Mouse (Mus musculus) heart, embryonic 12.5 days (tissue): Measurements from ENCODE around the gene Pla2g4a. TPM values are rescaled to one million over a fixed set of nuclear protein-coding genes. Genes with fewer than 3 reads are reported as not detected.

ENCODE experiments used
- ATAC-seq: fragments of 200-750 bp; cut with Nextera tagmentation; 2 replicates; pipeline ENCODE4 v1.8.0; 2017; ENCODE audit warnings: moderate TSS enrichment, moderate library complexity; ENCODE audit not compliant: insufficient number of reproducible peaks, low FRiP score
- H3K27ac ChIP-seq: fragments of 300-500 bp; sonication (generic); 2 replicates; pipeline ENCODE4 v1.5.1; 2016; ENCODE audit warnings: mild to moderate bottlenecking, moderate library complexity; ENCODE audit not compliant: poor library complexity, severe bottlenecking
- H3K27me3 ChIP-seq: fragments of 300-500 bp; sonication (generic); replicated peaks from 2 replicates; pipeline ENCODE4 v1.6.1; 2016; ENCODE audit warnings: mild to moderate bottlenecking, moderate library complexity
- H3K36me3 ChIP-seq: fragments of 300-500 bp; sonication (generic); 2 replicates; pipeline ENCODE4 v1.6.1; 2016; ENCODE audit warnings: mild to moderate bottlenecking, moderate library complexity
- H3K4me1 ChIP-seq: fragments of 300-500 bp; sonication (generic); replicated peaks from 2 replicates; pipeline ENCODE4 v1.6.1; 2016; ENCODE audit warnings: mild to moderate bottlenecking
- H3K4me2 ChIP-seq: fragments of 300-500 bp; sonication (generic); 2 replicates; pipeline ENCODE4 v1.6.1; 2016; ENCODE audit warnings: mild to moderate bottlenecking, moderate library complexity
- H3K4me3 ChIP-seq: fragments of 300-500 bp; sonication (generic); 2 replicates; pipeline ENCODE4 v1.5.1; 2016; ENCODE audit warnings: mild to moderate bottlenecking
- H3K9ac ChIP-seq: fragments of 300-500 bp; sonication (generic); 2 replicates; pipeline ENCODE4 v1.6.1; 2016; ENCODE audit warnings: mild to moderate bottlenecking, moderate library complexity
- H3K9me3 ChIP-seq: fragments of 300-500 bp; sonication (generic); replicated peaks from 2 replicates; pipeline ENCODE4 v1.6.1; 2016; ENCODE audit warnings: mild to moderate bottlenecking, moderate library complexity
- WGBS: fragments of 180-500 bp; shearing (Covaris S2); methylation state at CpG from one replicate; pipeline ENCODE4 v1.1.7; 2016; 5-methylcytosine and 5-hydroxymethylcytosine counted together
- polyA plus RNA-seq: library from polyadenylated mRNA; unstranded; fragments of >200 nt; fragmentation: Nextera tagmentation; extraction: Ambion mirVana; gene quantifications from 2 replicates; pipeline ENCODE4 v1.2.1, GENCODE M21; 2016

The Pla2g4a gene
- polyA plus RNA-seq, 1 experiment from 2014 or later, result 7.2 TPM

- Histone ChIP-seq H3K36me3 (no peaks in the 10 kb centered on the region), H3K4me3 (no peak overlapping the region), H3K9me3 (no peaks in the 10 kb centered on the region), H3K9ac (no peak overlapping the region), H3K4me1 (0 out of 2 replicates have a peak, but pooled peaks cover 6% of the 10 kb centered on the region), H3K4me2 (no peak overlapping the region), H3K27ac (no peak overlapping the region), H3K27me3 (no peaks in the 10 kb centered on the region)
- no peak for ATAC-seq
- WGBS, result 71% methylated on average over 6 of the region's 6 CpGs
These were observed 78.6 kb downstream of the Pla2g4a start for GRCm38 (mm10) chr1:149882419-149883025.

GRCm38 (mm10) chr1:149878175-149878574, 82.9 kb downstream of the Pla2g4a start:
- no peak overlapping the region for H3K27ac ChIP-seq
- no peaks in the 10 kb centered on the region for H3K36me3 ChIP-seq
- H3K27me3 ChIP-seq, result no peaks in the 10 kb centered on the region
- ATAC-seq, result no peak
- no peaks in the 10 kb centered on the region for H3K9me3 ChIP-seq
- H3K4me3 ChIP-seq, result no peak overlapping the region
- 0 out of 2 replicates have a peak, but pooled peaks cover 4% of the 10 kb centered on the region for H3K4me1 ChIP-seq
- H3K9ac ChIP-seq, result no peak overlapping the region
- WGBS, result 87% methylated on average over 3 of the region's 3 CpGs
- H3K4me2 ChIP-seq, result no peak overlapping the region

- no peaks in the 10 kb centered on the region for H3K4me1 ChIP-seq
- H3K4me2 ChIP-seq, result no peak overlapping the region
- H3K36me3 ChIP-seq, result no peaks in the 10 kb centered on the region
- 70% methylated on average over 3 of the region's 3 CpGs for WGBS
- no peak overlapping the region for H3K9ac ChIP-seq
- no peak overlapping the region for H3K4me3 ChIP-seq
- no peak overlapping the region for H3K27ac ChIP-seq
- H3K9me3 ChIP-seq, result no peaks in the 10 kb centered on the region
- no peaks in the 10 kb centered on the region for H3K27me3 ChIP-seq
- no peak for ATAC-seq
These were observed 84.6 kb downstream of the Pla2g4a start for GRCm38 (mm10) chr1:149876502-149876901.

- no peaks in the 10 kb centered on the region for H3K27me3 ChIP-seq
- ATAC-seq, result no peak
- no peak overlapping the region for H3K4me3 ChIP-seq
- no peak overlapping the region for H3K4me2 ChIP-seq
- no peak overlapping the region for H3K27ac ChIP-seq
- 63% methylated on average over 1 of the region's 1 CpGs for WGBS
- no peaks in the 10 kb centered on the region for H3K9me3 ChIP-seq
- H3K36me3 ChIP-seq, result no peaks in the 10 kb centered on the region
- H3K9ac ChIP-seq, result no peak overlapping the region
- H3K4me1 ChIP-seq, result no peaks in the 10 kb centered on the region
These were observed 89.5 kb downstream of the Pla2g4a start for GRCm38 (mm10) chr1:149871625-149872024.

GRCm38 (mm10) chr1:149867323-149867722, 93.8 kb downstream of the Pla2g4a start:
- ATAC-seq, result no peak
- H3K4me3 ChIP-seq, result no peak overlapping the region
- H3K36me3 ChIP-seq, result no peaks in the 10 kb centered on the region
- no peak overlapping the region for H3K9ac ChIP-seq
- no peaks in the 10 kb centered on the region for H3K9me3 ChIP-seq
- H3K4me1 ChIP-seq, result 0 out of 2 replicates have a peak, but pooled peaks cover 7% of the 10 kb centered on the region
- no peaks in the 10 kb centered on the region for H3K27me3 ChIP-seq
- H3K4me2 ChIP-seq, result no peak overlapping the region
- H3K27ac ChIP-seq, result no peak overlapping the region

- Histone ChIP-seq H3K27ac (no peak overlapping the region), H3K9me3 (no peaks in the 10 kb centered on the region)
These were observed 94.9 kb downstream of the Pla2g4a start for GRCm38 (mm10) chr1:149866202-149866601.

GRCm38 (mm10) chr1:149862801-149863200, 98.3 kb downstream of the Pla2g4a start:
- 0 out of 2 replicates have a peak overlapping the region, but pooled peaks have one; percentile 16 for H3K27ac ChIP-seq
- H3K9me3 ChIP-seq, result no peaks in the 10 kb centered on the region
- no peaks in the 10 kb centered on the region for H3K36me3 ChIP-seq
- H3K4me3 ChIP-seq, result no peak overlapping the region
- 38% methylated on average over 6 of the region's 6 CpGs for WGBS
- H3K4me2 ChIP-seq, result no peak overlapping the region
- peak; percentile 55; the same call in 1 of the 2 replicates for ATAC-seq
- H3K9ac ChIP-seq, result no peak overlapping the region
- 0 out of 2 replicates have a peak, but pooled peaks cover 7% of the 10 kb centered on the region for H3K4me1 ChIP-seq
- no peaks in the 10 kb centered on the region for H3K27me3 ChIP-seq

More at GRCm38 (mm10) chr1:149866202-149866601, 94.9 kb downstream of the Pla2g4a start:
- ATAC-seq, result no peak
- no peaks in the 10 kb centered on the region for H3K36me3 ChIP-seq
- H3K4me1 ChIP-seq, result 0 out of 2 replicates have a peak, but pooled peaks cover 7% of the 10 kb centered on the region
- 77% methylated on average over 3 of the region's 3 CpGs for WGBS
- H3K9ac ChIP-seq, result no peak overlapping the region
- H3K4me2 ChIP-seq, result no peak overlapping the region
- H3K4me3 ChIP-seq, result no peak overlapping the region
- no peaks in the 10 kb centered on the region for H3K27me3 ChIP-seq

GRCm38 (mm10) chr1:149862181-149862580, 98.9 kb downstream of the Pla2g4a start:
- Histone ChIP-seq H3K4me3 (no peak overlapping the region), H3K4me2 (no peak overlapping the region), H3K36me3 (no peaks in the 10 kb centered on the region), H3K9me3 (no peaks in the 10 kb centered on the region), H3K27ac (no peak overlapping the region), H3K27me3 (no peaks in the 10 kb centered on the region), H3K9ac (no peak overlapping the region), H3K4me1 (0 out of 2 replicates have a peak, but pooled peaks cover 7% of the 10 kb centered on the region)
- WGBS, result 67% methylated on average over 2 of the region's 2 CpGs
- no peak for ATAC-seq

- 74% methylated on average over 2 of the region's 2 CpGs for WGBS
- H3K36me3 ChIP-seq, result no peaks in the 10 kb centered on the region
- H3K27me3 ChIP-seq, result no peaks in the 10 kb centered on the region
- no peaks in the 10 kb centered on the region for H3K9me3 ChIP-seq
- no peak for ATAC-seq
- no peak overlapping the region for H3K9ac ChIP-seq
- H3K4me1 ChIP-seq, result 0 out of 2 replicates have a peak, but pooled peaks cover 7% of the 10 kb centered on the region
- no peak overlapping the region for H3K4me3 ChIP-seq
- H3K27ac ChIP-seq, result no peak overlapping the region
- no peak overlapping the region for H3K4me2 ChIP-seq
These were observed 99.5 kb downstream of the Pla2g4a start for GRCm38 (mm10) chr1:149861543-149861942.

- Histone ChIP-seq H3K4me2 (no peak overlapping the region), H3K4me1 (0 out of 2 replicates have a peak, but pooled peaks cover 7% of the 10 kb centered on the region), H3K36me3 (no peaks in the 10 kb centered on the region), H3K9me3 (no peaks in the 10 kb centered on the region), H3K27ac (no peak overlapping the region), H3K4me3 (no peak overlapping the region), H3K9ac (no peak overlapping the region), H3K27me3 (no peaks in the 10 kb centered on the region)
- 71% methylated on average over 5 of the region's 5 CpGs for WGBS
- no peak for ATAC-seq
These were observed 102.4 kb downstream of the Pla2g4a start for GRCm38 (mm10) chr1:149858734-149859133.

- H3K4me2 ChIP-seq, result no peak overlapping the region
- H3K27me3 ChIP-seq, result no peaks in the 10 kb centered on the region
- no peak overlapping the region for H3K4me3 ChIP-seq
- ATAC-seq, result no peak
- no peaks in the 10 kb centered on the region for H3K4me1 ChIP-seq
- H3K9me3 ChIP-seq, result no peaks in the 10 kb centered on the region
- H3K9ac ChIP-seq, result no peak overlapping the region
- no peak overlapping the region for H3K27ac ChIP-seq
- H3K36me3 ChIP-seq, result no peaks in the 10 kb centered on the region
- WGBS, result 21% methylated on average over 9 of the region's 9 CpGs
These were observed 104.4 kb downstream of the Pla2g4a start for GRCm38 (mm10) chr1:149856720-149857119.

- Histone ChIP-seq H3K9ac (no peak overlapping the region), H3K36me3 (no peaks in the 10 kb centered on the region), H3K27me3 (no peaks in the 10 kb centered on the region), H3K4me2 (no peak overlapping the region), H3K27ac (no peak overlapping the region), H3K4me1 (no peaks in the 10 kb centered on the region), H3K4me3 (no peak overlapping the region), H3K9me3 (no peaks in the 10 kb centered on the region)
- 81% methylated on average over 4 of the region's 4 CpGs for WGBS
- ATAC-seq, result no peak
These were observed 105.5 kb downstream of the Pla2g4a start for GRCm38 (mm10) chr1:149855581-149855980.
